In the genomic region with DNA sequence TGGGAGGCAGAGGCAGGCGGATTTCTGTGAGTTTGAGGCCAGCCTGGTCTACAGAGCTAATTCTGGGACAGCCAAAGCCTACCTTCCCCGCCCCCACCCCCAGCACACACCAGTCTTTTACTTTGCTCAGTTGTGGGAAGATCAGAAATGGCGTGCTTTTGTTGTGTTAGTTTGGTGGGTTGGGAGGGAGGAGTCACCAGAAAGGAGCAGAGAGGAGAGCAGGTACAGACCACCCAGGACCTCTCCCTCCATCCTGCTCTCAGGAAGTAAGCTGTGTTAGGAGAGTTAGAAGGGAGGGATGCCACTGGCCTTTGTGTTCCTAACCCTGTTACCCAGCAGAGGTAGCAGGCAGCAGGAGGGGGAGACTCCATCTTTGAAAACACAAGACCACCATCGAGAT, we compare ENCODE assay signal across 22 mouse cellular contexts.
"Had no signal": no experiment of that assay in that cellular context is flagged by ENCODE, and none has a peak within 500 bp of the region (broad histone marks: within the 10 kb centered on the region; RNA-seq: fewer than 3 reads in every experiment).

No protein-coding gene starts in this region.

- H3K4me3 ChIP-seq: heart, adult 2 months; heart, embryonic 13.5 days; heart, embryonic 15.5 days; hindbrain, embryonic 10.5 days; hindbrain, embryonic 12.5 days; intestine, embryonic 15.5 days; layer of hippocampus, adult 2 months; left cerebral cortex, adult 2 months; limb, embryonic 10.5 days; limb, embryonic 12.5 days; liver, embryonic 13.5 days had no signal

- H3K27me3 ChIP-seq: heart, embryonic 13.5 days; heart, embryonic 15.5 days; hindbrain, embryonic 12.5 days; intestine, embryonic 15.5 days; limb, embryonic 12.5 days; liver, embryonic 13.5 days had no signal

- H3K9me3 ChIP-seq: heart, embryonic 13.5 days; heart, embryonic 15.5 days; hindbrain, embryonic 10.5 days; hindbrain, embryonic 12.5 days; intestine, embryonic 15.5 days; limb, embryonic 10.5 days; limb, embryonic 12.5 days; liver, embryonic 13.5 days had no signal

- DNase-seq: gastrocnemius, postnatal 14 days; gastrocnemius, postnatal 36 days; heart, adult 11 months; heart, adult 2 months; heart, postnatal 14 days; heart, postnatal 4 days; kidney, adult 18-20 months; kidney, adult 8-10 months; kidney, postnatal 10 days; kidney, postnatal 25 days; kidney, postnatal 4 days; liver; liver, embryonic 13.5 days had no signal

- H3K4me1 ChIP-seq: heart, embryonic 13.5 days; heart, embryonic 15.5 days; hindbrain, embryonic 10.5 days; hindbrain, embryonic 12.5 days; intestine, embryonic 15.5 days; limb, embryonic 10.5 days; limb, embryonic 12.5 days; liver, embryonic 13.5 days had no signal
